Mouse (Mus musculus) brain, embryonic 14.5 days (tissue): ENCODE measurements around the gene Clic6.

Source experiments
- CTCF ChIP-seq: fragments of 200-500 bp; IDR thresholded peaks from 2 replicates; pipeline ENCODE4 v1.5.1; 2012; ENCODE audit warnings: inconsistent platforms, mild to moderate bottlenecking, moderate library complexity, borderline replicate concordance; ENCODE audit not compliant: insufficient read depth, insufficient read length; ENCODE audit errors: extremely low read depth
- POLR2A ChIP-seq: fragments of 200-500 bp; IDR thresholded peaks from 2 replicates; pipeline ENCODE4 v1.6.1; 2012; ENCODE audit warnings: mild to moderate bottlenecking, inconsistent platforms, borderline replicate concordance; ENCODE audit not compliant: poor library complexity, insufficient read depth, insufficient read length, severe bottlenecking; ENCODE audit errors: extremely low read depth

GRCm38 (mm10) chr16:92475093-92475860 lies 10.3 kb upstream of the Clic6 start:
- no peak for TF ChIP-seq CTCF
- TF ChIP-seq POLR2A, result no peak
